Mouse (Mus musculus): ENCODE measurements at regions not wholly inside any gene's neighbourhood (a gene's known extent, or its start where the extent isn't known, plus 50 kb on each side); places are given as distances from the start of the nearest gene placed in this dataset.
A peak's percentile ranks its signal among the peaks of the same experiment; 100 is the strongest.

DNA sequence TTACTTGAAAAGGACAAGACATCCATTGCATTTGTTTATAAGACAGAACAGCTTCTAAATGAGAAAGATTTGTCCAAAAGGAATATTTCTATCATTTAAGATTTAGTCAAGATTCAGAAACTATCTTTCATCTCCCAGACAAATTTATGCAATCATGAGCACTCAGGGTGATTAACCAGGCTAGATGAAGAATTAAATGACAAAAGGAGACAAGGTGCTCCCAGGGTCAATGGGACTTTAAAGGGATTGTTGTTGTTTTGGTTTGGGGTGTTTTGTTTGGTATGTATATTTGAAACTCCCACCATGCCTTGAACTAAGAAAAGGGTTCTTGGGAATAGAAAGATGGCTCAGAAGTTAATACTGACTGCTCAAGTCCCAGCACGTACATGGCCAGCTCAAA, 522.6 kb upstream of the Tbl1xr1 start:
- Histone ChIP-seq H3K36me3 (ENCODE audit: control insufficient read depth, insufficient read depth, low read length) (no peaks in the 10 kb centered on the region), H3K9ac (ENCODE audit: low read depth, low read length) (no peak overlapping the region), H3K9me3 (ENCODE audit: control insufficient read depth, low read length) (no peaks in the 10 kb centered on the region), H3K4me2 (ENCODE audit: low read length) (no peak overlapping the region), H3K27me3 (replicated peaks; ENCODE audit: control insufficient read depth, insufficient read depth, low read length) (no peaks in the 10 kb centered on the region), H3K27ac (ENCODE audit: low read depth, low read length) (0 out of 2 replicates have a peak overlapping the region, but pooled peaks have one; percentile 29), H3K4me3 (ENCODE audit: low read length) (no peak overlapping the region), H3K4me1 (ENCODE audit: control insufficient read depth, insufficient read depth, low read depth, low read length) (peaks cover 17% of the 10 kb centered on the region)
- WGBS, result 50% methylated on average over 1 of the region's 1 CpGs
- no peak for ATAC-seq

GRCm38 (mm10) chr3:21557963-21558441, 518.5 kb upstream of the Tbl1xr1 start:
- Histone ChIP-seq H3K9ac (ENCODE audit: low read depth, low read length) (no peak overlapping the region), H3K36me3 (ENCODE audit: control insufficient read depth, insufficient read depth, low read length) (no peaks in the 10 kb centered on the region), H3K4me3 (ENCODE audit: low read length) (no peak overlapping the region), H3K4me2 (ENCODE audit: low read length) (no peak overlapping the region), H3K4me1 (ENCODE audit: control insufficient read depth, insufficient read depth, low read depth, low read length) (peaks cover 16% of the 10 kb centered on the region), H3K27me3 (replicated peaks; ENCODE audit: control insufficient read depth, insufficient read depth, low read length) (no peaks in the 10 kb centered on the region), H3K9me3 (ENCODE audit: control insufficient read depth, low read length) (no peaks in the 10 kb centered on the region), H3K27ac (ENCODE audit: low read depth, low read length) (peak overlapping the region; percentile 69)
- WGBS, result 43% methylated on average over 12 of the region's 12 CpGs
- peak; percentile 79 for ATAC-seq

DNA sequence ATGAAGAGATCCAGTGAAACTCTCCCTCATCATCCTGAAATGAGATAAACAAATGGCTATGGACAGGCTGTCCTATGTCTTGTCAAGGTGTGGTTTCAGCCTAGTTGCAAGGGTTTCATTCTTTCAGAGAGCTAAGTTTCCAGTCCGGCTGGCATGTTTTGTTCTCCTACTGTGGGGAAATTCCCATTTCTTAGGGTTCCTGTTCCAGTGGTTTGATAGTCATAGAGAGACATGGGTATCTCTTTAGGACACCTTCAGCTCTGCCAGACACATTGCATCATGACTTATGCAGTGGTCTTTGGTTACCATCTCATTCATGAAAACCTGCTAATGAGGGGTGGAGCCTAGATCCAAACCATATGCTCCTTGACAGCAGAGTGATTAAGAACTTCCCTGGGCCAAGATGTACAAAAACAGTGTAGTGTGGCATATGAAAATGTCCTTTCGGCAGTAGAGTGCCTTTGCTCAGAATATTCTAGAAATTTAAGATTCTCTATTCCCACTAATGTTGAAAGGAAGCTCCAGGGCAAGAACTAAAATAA, 513.6 kb upstream of the Tbl1xr1 start:
- no peak for ATAC-seq
- Histone ChIP-seq H3K36me3 (ENCODE audit: control insufficient read depth, insufficient read depth, low read length) (no peaks in the 10 kb centered on the region), H3K9me3 (ENCODE audit: control insufficient read depth, low read length) (no peaks in the 10 kb centered on the region), H3K27me3 (replicated peaks; ENCODE audit: control insufficient read depth, insufficient read depth, low read length) (no peaks in the 10 kb centered on the region), H3K9ac (ENCODE audit: low read depth, low read length) (no peak overlapping the region), H3K4me1 (ENCODE audit: control insufficient read depth, insufficient read depth, low read depth, low read length) (peaks cover 21% of the 10 kb centered on the region), H3K4me2 (ENCODE audit: low read length) (no peak overlapping the region), H3K4me3 (ENCODE audit: low read length) (no peak overlapping the region), H3K27ac (ENCODE audit: low read depth, low read length) (no peak overlapping the region)
- WGBS, result 90% methylated on average over 2 of the region's 2 CpGs

GRCm38 (mm10) chr3:21563454-21563853, 513.0 kb upstream of the Tbl1xr1 start:
- WGBS, result 56% methylated on average over 3 of the region's 3 CpGs
- H3K4me3 ChIP-seq (ENCODE audit: low read length), result no peak overlapping the region
- no peak overlapping the region for H3K27ac ChIP-seq (ENCODE audit: low read depth, low read length)

DNA sequence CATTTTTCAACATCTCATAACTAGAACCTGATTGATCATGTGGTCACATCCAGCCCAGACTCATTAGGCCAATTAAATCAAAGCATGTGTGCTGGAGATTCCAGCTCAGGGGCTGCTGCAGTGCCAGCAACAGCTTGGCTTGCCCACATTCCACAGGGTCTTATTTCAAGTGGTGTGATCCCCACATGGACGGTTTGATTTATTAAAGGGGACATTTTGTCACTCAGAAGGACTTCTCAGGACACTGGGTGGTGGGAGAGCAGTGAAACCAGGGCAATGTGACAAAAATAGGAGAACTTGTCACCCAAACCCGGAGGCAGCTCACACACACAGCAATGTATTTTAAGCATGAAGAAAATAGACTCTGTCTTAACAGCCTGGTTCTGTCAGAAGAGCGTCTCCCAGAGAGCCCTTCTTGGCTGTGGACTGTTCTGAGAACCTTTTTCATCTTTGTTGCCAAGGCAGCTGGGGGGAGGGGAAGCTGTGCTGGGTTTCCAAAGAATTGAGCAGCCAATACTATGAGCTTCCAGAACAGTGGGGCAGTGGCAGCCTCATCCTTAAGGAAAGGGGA, 512.2 kb upstream of the Tbl1xr1 start:
- Histone ChIP-seq H3K9ac (ENCODE audit: low read depth, low read length) (no peak overlapping the region), H3K27me3 (replicated peaks; ENCODE audit: control insufficient read depth, insufficient read depth, low read length) (no peaks in the 10 kb centered on the region), H3K36me3 (ENCODE audit: control insufficient read depth, insufficient read depth, low read length) (no peaks in the 10 kb centered on the region), H3K4me3 (ENCODE audit: low read length) (no peak overlapping the region), H3K9me3 (ENCODE audit: control insufficient read depth, low read length) (no peaks in the 10 kb centered on the region), H3K4me1 (ENCODE audit: control insufficient read depth, insufficient read depth, low read depth, low read length) (peaks cover 14% of the 10 kb centered on the region), H3K4me2 (ENCODE audit: low read length) (no peak overlapping the region; the same call in 1 of the 2 replicates), H3K27ac (ENCODE audit: low read depth, low read length) (peak overlapping the region; percentile 70)
- 13% methylated on average over 3 of the region's 3 CpGs for WGBS
- peak; percentile 94 for ATAC-seq

More at GRCm38 (mm10) chr3:21563454-21563853, 513.0 kb upstream of the Tbl1xr1 start:
- Histone ChIP-seq H3K36me3 (ENCODE audit: control insufficient read depth, insufficient read depth, low read length) (no peaks in the 10 kb centered on the region), H3K4me1 (ENCODE audit: control insufficient read depth, insufficient read depth, low read depth, low read length) (peaks cover 17% of the 10 kb centered on the region), H3K27me3 (replicated peaks; ENCODE audit: control insufficient read depth, insufficient read depth, low read length) (no peaks in the 10 kb centered on the region), H3K4me2 (ENCODE audit: low read length) (no peak overlapping the region), H3K9ac (ENCODE audit: low read depth, low read length) (no peak overlapping the region), H3K9me3 (ENCODE audit: control insufficient read depth, low read length) (no peaks in the 10 kb centered on the region)
- ATAC-seq, result no peak

DNA sequence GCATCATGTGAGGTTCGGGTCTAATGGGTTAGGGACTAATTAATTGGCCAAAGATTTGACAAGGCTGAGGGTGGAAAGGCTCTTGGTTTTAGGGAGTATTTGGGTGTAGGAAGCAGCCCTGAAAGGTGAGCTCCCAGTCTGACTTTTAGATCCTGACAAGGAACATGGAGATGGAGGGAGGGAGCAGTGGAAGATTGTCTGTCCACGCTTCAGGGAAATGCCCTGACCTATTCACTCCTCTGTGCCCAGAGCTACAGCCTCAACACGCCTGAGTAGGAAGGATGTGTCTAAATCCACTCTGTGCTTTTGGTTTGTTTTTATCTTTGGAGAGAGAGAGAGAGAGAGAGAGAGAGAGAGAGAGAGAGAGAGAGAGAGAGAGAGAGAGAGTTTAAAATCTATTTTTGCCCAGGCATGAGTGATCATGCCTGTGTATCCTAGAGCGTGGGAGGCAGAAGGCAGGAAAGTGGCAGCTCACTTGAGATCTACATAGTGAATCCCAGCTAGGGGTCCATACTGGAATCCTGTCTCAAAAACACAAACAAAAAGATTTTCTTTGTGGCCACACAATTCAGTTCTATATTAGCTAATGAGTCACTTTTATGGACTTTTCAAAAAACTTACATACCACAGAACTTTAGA, 511.5 kb upstream of the Tbl1xr1 start:
- H3K4me2 ChIP-seq (ENCODE audit: low read length), result no peak overlapping the region
- WGBS, result 46% methylated on average over 4 of the region's 4 CpGs
- ATAC-seq, result peak; percentile 10

DNA sequence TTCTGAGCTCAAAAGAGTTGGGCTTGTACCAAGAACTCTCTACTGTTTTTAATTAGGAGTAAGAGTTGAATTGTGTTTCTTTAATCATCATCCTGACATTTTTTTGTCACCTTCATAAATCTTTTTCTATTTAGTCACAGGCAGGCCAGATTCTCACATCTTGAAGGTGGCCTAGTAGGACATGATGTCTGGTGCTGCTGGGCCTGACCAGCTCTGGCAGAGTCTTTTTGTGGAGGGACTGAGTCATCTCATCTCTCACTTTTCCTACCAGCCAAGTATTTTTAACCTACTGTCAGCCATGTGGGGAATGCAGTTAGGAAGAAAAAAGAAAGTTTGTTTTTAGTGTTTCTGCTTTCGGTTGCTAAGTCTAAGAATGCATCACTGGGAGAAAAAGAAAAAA, 506.7 kb upstream of the Tbl1xr1 start:
- Histone ChIP-seq H3K36me3 (ENCODE audit: control insufficient read depth, insufficient read depth, low read length) (no peaks in the 10 kb centered on the region), H3K9me3 (ENCODE audit: control insufficient read depth, low read length) (no peaks in the 10 kb centered on the region), H3K27ac (ENCODE audit: low read depth, low read length) (no peak overlapping the region), H3K4me2 (ENCODE audit: low read length) (no peak overlapping the region), H3K27me3 (replicated peaks; ENCODE audit: control insufficient read depth, insufficient read depth, low read length) (no peaks in the 10 kb centered on the region), H3K4me1 (ENCODE audit: control insufficient read depth, insufficient read depth, low read depth, low read length) (peaks cover 4% of the 10 kb centered on the region), H3K4me3 (ENCODE audit: low read length) (no peak overlapping the region), H3K9ac (ENCODE audit: low read depth, low read length) (no peak overlapping the region)
- no peak for ATAC-seq
- WGBS, result 81% methylated on average over 1 of the region's 1 CpGs

More for the DNA sequence above, 511.5 kb upstream of the Tbl1xr1 start:
- H3K9ac ChIP-seq (ENCODE audit: low read depth, low read length), result no peak overlapping the region
- H3K27ac ChIP-seq (ENCODE audit: low read depth, low read length), result peak overlapping the region; percentile 70
- no peak overlapping the region for H3K4me3 ChIP-seq (ENCODE audit: low read length)
- peaks cover 14% of the 10 kb centered on the region for H3K4me1 ChIP-seq (ENCODE audit: control insufficient read depth, insufficient read depth, low read depth, low read length)
- H3K9me3 ChIP-seq (ENCODE audit: control insufficient read depth, low read length), result no peaks in the 10 kb centered on the region
- H3K36me3 ChIP-seq (ENCODE audit: control insufficient read depth, insufficient read depth, low read length), result no peaks in the 10 kb centered on the region
- H3K27me3 ChIP-seq (replicated peaks; ENCODE audit: control insufficient read depth, insufficient read depth, low read length), result no peaks in the 10 kb centered on the region

DNA sequence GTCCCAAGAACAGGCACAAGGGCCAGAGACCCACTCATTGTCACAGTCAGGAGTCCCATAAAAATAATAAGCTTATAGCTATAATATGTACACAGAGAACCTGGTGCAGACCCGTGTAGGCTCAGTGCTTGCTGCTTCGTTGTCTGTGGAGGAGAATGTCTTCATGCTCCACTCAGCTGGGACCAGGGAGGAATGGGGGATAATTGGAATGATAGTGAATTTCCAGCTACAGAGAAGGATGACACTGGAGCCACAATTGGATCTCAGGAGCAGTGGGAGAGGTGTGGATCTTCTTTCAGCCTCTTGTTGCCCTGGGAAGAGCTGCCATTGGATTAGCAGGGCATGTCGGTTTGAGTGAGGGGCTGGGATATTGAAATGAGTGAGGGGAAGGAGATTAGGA, 497.8 kb upstream of the Tbl1xr1 start:
- Histone ChIP-seq H3K27me3 (replicated peaks; ENCODE audit: control insufficient read depth, insufficient read depth, low read length) (no peaks in the 10 kb centered on the region), H3K4me1 (ENCODE audit: control insufficient read depth, insufficient read depth, low read depth, low read length) (no peaks in the 10 kb centered on the region), H3K27ac (ENCODE audit: low read depth, low read length) (no peak overlapping the region), H3K4me2 (ENCODE audit: low read length) (no peak overlapping the region), H3K4me3 (ENCODE audit: low read length) (no peak overlapping the region), H3K36me3 (ENCODE audit: control insufficient read depth, insufficient read depth, low read length) (no peaks in the 10 kb centered on the region), H3K9me3 (ENCODE audit: control insufficient read depth, low read length) (no peaks in the 10 kb centered on the region), H3K9ac (ENCODE audit: low read depth, low read length) (no peak overlapping the region)
- no peak for ATAC-seq
- 66% methylated on average over 3 of the region's 3 CpGs for WGBS

DNA sequence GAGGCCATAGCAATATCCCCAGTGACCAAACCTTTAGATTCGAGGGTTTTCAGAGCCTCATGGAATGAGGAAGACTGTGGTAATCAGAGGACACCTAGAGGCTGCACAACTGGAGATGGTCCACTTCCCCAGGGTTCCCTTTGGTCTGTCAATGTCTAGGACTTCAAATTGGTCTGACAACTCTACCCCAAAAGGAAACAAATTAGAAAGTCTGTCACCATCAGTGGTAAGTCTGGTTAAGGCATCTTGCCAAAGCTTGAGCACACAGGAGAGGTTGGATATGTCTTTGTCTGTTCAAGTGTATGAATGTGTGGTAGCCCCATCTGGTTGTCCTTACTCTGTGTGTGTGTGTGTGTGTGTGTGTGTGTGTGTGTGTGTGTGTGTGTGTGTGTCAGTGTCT, 494.3 kb upstream of the Tbl1xr1 start:
- no peaks in the 10 kb centered on the region for H3K4me1 ChIP-seq (ENCODE audit: control insufficient read depth, insufficient read depth, low read depth, low read length)
- 74% methylated on average over 1 of the region's 1 CpGs for WGBS
- H3K36me3 ChIP-seq (ENCODE audit: control insufficient read depth, insufficient read depth, low read length), result no peaks in the 10 kb centered on the region
- no peak overlapping the region for H3K4me2 ChIP-seq (ENCODE audit: low read length)
- no peak overlapping the region for H3K9ac ChIP-seq (ENCODE audit: low read depth, low read length)
- no peak overlapping the region for H3K27ac ChIP-seq (ENCODE audit: low read depth, low read length)
- H3K9me3 ChIP-seq (ENCODE audit: control insufficient read depth, low read length), result no peaks in the 10 kb centered on the region
- ATAC-seq, result no peak
- H3K4me3 ChIP-seq (ENCODE audit: low read length), result no peak overlapping the region
- no peaks in the 10 kb centered on the region for H3K27me3 ChIP-seq (replicated peaks; ENCODE audit: control insufficient read depth, insufficient read depth, low read length)
